Mouse (Mus musculus) brain, embryonic 18.5 days (tissue): Measurements from ENCODE around the gene Ccdc59.
A peak's percentile ranks its signal among the peaks of the same experiment; 100 is the strongest.

Source experiments
- DNase-seq: peaks from one replicate; pipeline ENCODE4 v3.0.0-alpha.2; 2012; ENCODE audit warnings: low read depth, low spot score

The Ccdc59 gene

GRCm38 (mm10) chr10:105840928-105841888 lies at the start of gene Ccdc59, which contains the start of gene Mettl25:
Gene Ccdc59 (plus strand): TSS chr10:105841067.
Gene Mettl25 (minus strand): TSS chr10:105841380.
- DNase-seq = peak; percentile 94

GRCm38 (mm10) chr10:105793776-105794552 lies 46.9 kb upstream of the Ccdc59 start:
- DNase-seq = no peak

- no peak for DNase-seq
These were observed 43.5 kb upstream of the Ccdc59 start for GRCm38 (mm10) chr10:105797250-105797924.

GRCm38 (mm10) chr10:105801147-105801546 lies 39.7 kb upstream of the Ccdc59 start:
- no peak for DNase-seq

GRCm38 (mm10) chr10:105802132-105802531 lies 38.7 kb upstream of the Ccdc59 start:
- DNase-seq = no peak

GRCm38 (mm10) chr10:105803461-105803860 lies 37.4 kb upstream of the Ccdc59 start:
- no peak for DNase-seq

GRCm38 (mm10) chr10:105806259-105807010 lies 34.4 kb upstream of the Ccdc59 start:
- DNase-seq = no peak

- no peak for DNase-seq
These were observed 6.1 kb upstream of the Ccdc59 start for GRCm38 (mm10) chr10:105834627-105835228.

GRCm38 (mm10) chr10:105842574-105842973 lies 1.7 kb downstream of the Ccdc59 start:
- no peak for DNase-seq

GRCm38 (mm10) chr10:105850286-105850685 lies 9.4 kb downstream of the Ccdc59 start:
- no peak for DNase-seq

GRCm38 (mm10) chr10:105851136-105851535 lies 10.3 kb downstream of the Ccdc59 start:
- DNase-seq = no peak

GRCm38 (mm10) chr10:105867312-105867711 lies 26.4 kb downstream of the Ccdc59 start:
- DNase-seq = peak; percentile 12
